Mouse (Mus musculus) erythroblast, embryonic 14.5 days (primary cell): ENCODE measurements around the gene Dhx34.

Source experiments
- GATA1 ChIP-seq: IDR thresholded peaks from 2 replicates; pipeline ENCODE4 v1.6.1; 2012; ENCODE audit warnings: low read length, inconsistent platforms, mixed read lengths
- TAL1 ChIP-seq: IDR thresholded peaks from 3 replicates; pipeline ENCODE4 v1.6.1; 2012; ENCODE audit warnings: low read length, inconsistent platforms, mixed read lengths

GRCm38 (mm10) chr7:16229869-16230268 is 8.0 kb upstream of the Dhx34 start:
- no peak for TF ChIP-seq TAL1
- no peak for TF ChIP-seq GATA1
